Mouse (Mus musculus): ENCODE data around the gene Gm13090.

The Gm13090 gene

GRCm38 (mm10) chr4:151138135-151138534 is 48.8 kb downstream of the Gm13090 start:
- no peak for DNase-seq (ENCODE audit: low spot score in 2 of 2)

GRCm38 (mm10) chr4:151138586-151138985 is 49.2 kb downstream of the Gm13090 start:
- DNase-seq (ENCODE audit: low spot score in 2 of 2), result no peak

GRCm38 (mm10) chr4:151139053-151139840 is 49.9 kb downstream of the Gm13090 start:
- peak; percentile 78 to 94 for DNase-seq (ENCODE audit: low spot score in 2 of 2)

GRCm38 (mm10) chr4:151140368-151140982 is 51.1 kb downstream of the Gm13090 start:
- peak; percentile 68 to 89 for DNase-seq (ENCODE audit: low spot score in 2 of 2)
